Mouse (Mus musculus) small intestine, adult 2 months (tissue): ENCODE measurements around the gene Olfr544. TPM values are rescaled to one million over a fixed set of nuclear protein-coding genes. Genes with fewer than 3 reads are reported as not detected.
"Not testable (repeated sequence)": the region's sequence is repeated elsewhere in the genome, so short reads cannot be mapped to it uniquely, and the experiment has no call there.

Experiments
- H3K27ac ChIP-seq: fragments of 200-500 bp; 2 replicates; pipeline ENCODE4 v1.5.1; 2012; ENCODE audit warnings: low read depth, low read length, control low read depth, inconsistent platforms; ENCODE audit not compliant: insufficient read depth
- H3K27me3 ChIP-seq: fragments of 200-500 bp; 2 replicates; pipeline ENCODE4 v1.6.1; 2012; ENCODE audit warnings: mild to moderate bottlenecking, moderate library complexity, low read length, inconsistent platforms; ENCODE audit not compliant: control insufficient read depth, insufficient read depth
- H3K36me3 ChIP-seq: fragments of 200-500 bp; 2 replicates; pipeline ENCODE4 v1.6.1; 2012; ENCODE audit warnings: mild to moderate bottlenecking, low read length, control low read depth, inconsistent platforms; ENCODE audit not compliant: control insufficient read depth, insufficient read depth
- H3K4me1 ChIP-seq: fragments of 200-500 bp; 2 replicates; pipeline ENCODE4 v1.6.1; 2012; ENCODE audit warnings: low read length, inconsistent platforms, mixed read lengths; ENCODE audit not compliant: control insufficient read depth, insufficient read depth, insufficient read length
- H3K4me3 ChIP-seq: fragments of 200-500 bp; 2 replicates; pipeline ENCODE4 v1.5.1; 2012; ENCODE audit warnings: low read depth, mild to moderate bottlenecking, control low read depth, inconsistent platforms, low read length, moderate library complexity
- CTCF ChIP-seq: fragments of 200-500 bp; IDR thresholded peaks from 2 replicates; pipeline ENCODE4 v1.5.1; 2012; ENCODE audit warnings: low read depth, mild to moderate bottlenecking, control low read depth, inconsistent platforms, low read length, moderate library complexity, mixed read lengths; ENCODE audit not compliant: insufficient replicate concordance, insufficient read length; ENCODE audit errors: extremely low read depth
- POLR2A ChIP-seq: fragments of 200-500 bp; IDR thresholded peaks from 2 replicates; pipeline ENCODE4 v1.6.1; 2012; ENCODE audit warnings: low read depth, mild to moderate bottlenecking, control low read depth, inconsistent platforms, low read length, moderate library complexity
- WGBS: fragments of 180-500 bp; shearing (Covaris S2); methylation state at CpG from one replicate; pipeline ENCODE4 v1.1.7; 2018; 5-methylcytosine and 5-hydroxymethylcytosine counted together
- polyA plus RNA-seq: library from polyadenylated mRNA; depleted of rRNA; stranded (reverse); fragments of >200 nt; gene quantifications from 2 replicates; pipeline ENCODE4 v1.2.3, GENCODE M21; 2012

Gene Olfr544
- polyA plus RNA-seq, 1 experiment, result not detected

GRCm38 (mm10) chr7:102511927-102512326 is 23.8 kb upstream of the Olfr544 start:
- WGBS, result 84% methylated on average over 10 of the region's 10 CpGs
- TF ChIP-seq CTCF (no peak), POLR2A (no peak)
- H3K27ac ChIP-seq, result no peak overlapping the region
- no peaks in the 10 kb centered on the region; the same call in 1 of the 2 replicates for H3K4me1 ChIP-seq
- no peaks in the 10 kb centered on the region for H3K27me3 ChIP-seq
- no peaks in the 10 kb centered on the region for H3K36me3 ChIP-seq
- H3K4me3 ChIP-seq, result no peak overlapping the region

- TF ChIP-seq POLR2A, result no peak
- TF ChIP-seq CTCF, result no peak
- Histone ChIP-seq H3K36me3 (no peaks in the 10 kb centered on the region), H3K4me3 (no peak overlapping the region), H3K4me1 (no peaks in the 10 kb centered on the region; the same call in 1 of the 2 replicates), H3K27ac (no peak overlapping the region), H3K27me3 (no peaks in the 10 kb centered on the region)
- WGBS, result 83% methylated on average over 7 of the region's 7 CpGs
Measured at GRCm38 (mm10) chr7:102509726-102510125, 21.6 kb upstream of the Olfr544 start.

DNA sequence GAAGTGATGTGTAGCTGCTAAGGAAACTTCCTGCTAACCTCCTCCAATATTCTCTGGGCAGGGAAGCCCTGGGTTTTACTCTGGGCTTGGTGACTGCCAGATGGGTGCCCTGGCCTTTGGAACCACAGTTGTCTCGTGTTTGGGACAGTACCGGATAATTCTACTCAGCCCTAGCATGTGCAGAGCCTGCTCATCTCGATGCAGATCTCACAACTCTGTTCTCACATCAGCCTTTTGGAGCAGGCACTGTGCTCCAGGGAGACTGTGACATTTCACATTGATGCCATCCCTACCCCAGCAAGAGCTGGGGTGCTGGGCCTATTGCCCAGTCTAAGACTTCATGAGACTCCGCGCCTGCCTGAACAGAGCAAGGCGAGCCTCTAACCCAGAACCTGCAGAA is 20.6 kb upstream of the Olfr544 start:
- Histone ChIP-seq H3K27ac (no peak overlapping the region), H3K4me3 (no peak overlapping the region), H3K36me3 (no peaks in the 10 kb centered on the region), H3K4me1 (no peaks in the 10 kb centered on the region; the same call in 1 of the 2 replicates), H3K27me3 (no peaks in the 10 kb centered on the region)
- 81% methylated on average over 6 of the region's 6 CpGs for WGBS
- no peak for TF ChIP-seq CTCF
- no peak for TF ChIP-seq POLR2A

- TF ChIP-seq CTCF (no peak), POLR2A (no peak)
- Histone ChIP-seq H3K27me3 (no peaks in the 10 kb centered on the region), H3K4me3 (no peak overlapping the region), H3K36me3 (no peaks in the 10 kb centered on the region), H3K27ac (no peak overlapping the region), H3K4me1 (no peaks in the 10 kb centered on the region; the same call in 1 of the 2 replicates)
- 87% methylated on average over 9 of the region's 9 CpGs for WGBS
Measured at GRCm38 (mm10) chr7:102508066-102508465, 20.0 kb upstream of the Olfr544 start.

GRCm38 (mm10) chr7:102506848-102507247 is 18.7 kb upstream of the Olfr544 start:
- 35% methylated on average over 3 of the region's 3 CpGs for WGBS
- Histone ChIP-seq H3K4me3 (no peak overlapping the region), H3K4me1 (no peaks in the 10 kb centered on the region), H3K27me3 (no peaks in the 10 kb centered on the region), H3K27ac (no peak overlapping the region), H3K36me3 (no peaks in the 10 kb centered on the region)
- no peak for TF ChIP-seq POLR2A
- TF ChIP-seq CTCF, result peak; percentile 74; the same call in 1 of the 2 replicates

DNA sequence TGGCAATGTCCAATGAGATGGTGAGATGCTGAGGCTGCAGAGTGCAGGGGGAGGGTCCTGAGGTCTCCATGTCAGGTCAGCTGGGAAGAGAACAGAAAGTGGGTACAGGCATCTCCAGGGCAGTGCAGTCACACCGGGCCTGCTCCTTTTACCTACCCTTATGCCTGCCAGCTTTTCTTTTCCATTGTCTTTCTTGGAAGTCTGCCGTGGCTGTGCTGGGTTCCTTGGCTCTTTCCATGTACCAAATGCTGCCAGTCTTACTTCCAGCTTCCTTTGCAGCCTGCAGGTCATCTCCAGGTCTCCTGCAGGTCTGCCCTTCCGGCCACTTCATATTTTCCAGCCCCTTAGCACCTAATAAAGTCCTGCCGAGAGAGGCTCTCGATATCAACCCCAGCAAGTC is 13.9 kb upstream of the Olfr544 start:
- no peak for TF ChIP-seq POLR2A
- no peak for TF ChIP-seq CTCF
- Histone ChIP-seq H3K4me3 (no peak overlapping the region), H3K27ac (no peak overlapping the region), H3K36me3 (no peaks in the 10 kb centered on the region), H3K4me1 (no peaks in the 10 kb centered on the region), H3K27me3 (no peaks in the 10 kb centered on the region; the same call in 1 of the 2 replicates)
- WGBS, result 69% methylated on average over 5 of the region's 5 CpGs

GRCm38 (mm10) chr7:102499473-102499872 is 11.4 kb upstream of the Olfr544 start, which contains the start of gene Olfr545:
Olfr545 (minus strand) TSS chr7:102499573.
- TF ChIP-seq CTCF (no peak), POLR2A (no peak)
- H3K27ac ChIP-seq, result no peak within 1 kb of the TSS
- H3K36me3 ChIP-seq, result no peaks in the 10 kb centered on the region
- no peak within 1 kb of the TSS for H3K4me3 ChIP-seq
- WGBS, result 56% methylated on average over 3 of the region's 3 CpGs
- no peaks in the 10 kb centered on the region; the same call in 1 of the 2 replicates for H3K27me3 ChIP-seq
- no peaks in the 10 kb centered on the region for H3K4me1 ChIP-seq

GRCm38 (mm10) chr7:102494416-102494815 is 6.3 kb upstream of the Olfr544 start:
- not testable (repeated sequence) for H3K27ac ChIP-seq, H3K4me3 ChIP-seq, H3K36me3 ChIP-seq, H3K27me3 ChIP-seq, H3K4me1 ChIP-seq
- 44% methylated on average over 7 of the region's 7 CpGs for WGBS
